Mouse (Mus musculus): Measurements from ENCODE around the gene Gosr2.

DNA sequence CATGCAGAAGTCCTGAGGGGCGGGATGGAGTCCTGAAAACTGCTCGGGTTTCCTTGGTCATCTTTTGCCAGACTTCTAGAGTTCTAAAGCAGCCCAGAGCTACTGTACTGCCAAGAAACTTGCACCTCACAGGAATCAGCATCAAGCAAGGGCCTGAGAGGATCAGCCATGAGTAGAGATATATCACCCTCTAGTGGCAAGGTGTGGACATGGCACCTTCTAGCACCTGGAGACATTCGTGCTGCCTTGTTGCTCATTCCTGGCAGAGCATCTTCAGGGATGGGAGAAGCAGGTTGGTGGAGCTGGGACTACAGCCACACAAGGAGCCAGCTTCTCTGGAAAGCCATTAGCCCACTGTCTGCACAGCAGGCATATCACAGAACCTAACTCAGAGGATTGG is 22.1 kb downstream of the Gosr2 start:
- TF ChIP-seq CTCF (IDR thresholded peaks at IDR 0.05; ENCODE audit: low read depth, low read length) (peak; percentile 91), GATA2 (IDR thresholded peaks at IDR 0.05; ENCODE audit: borderline replicate concordance, low read depth, low read length) (no peak), TAL1 (conservative IDR thresholded peaks at IDR 0.05; ENCODE audit: low read depth, low read length) (no peak), POLR2AphosphoS5 (IDR thresholded peaks at IDR 0.05; ENCODE audit: insufficient replicate concordance, low read depth, low read length) (no peak)

All from G1E (cell line).